Mouse (Mus musculus) midbrain, embryonic 10.5 days (tissue): ENCODE results near the gene Nutf2-ps1. TPM values are rescaled to one million over a fixed set of nuclear protein-coding genes. Genes with fewer than 3 reads are reported as not detected.
"Not testable (repeated sequence)": the region's sequence is repeated elsewhere in the genome, so short reads cannot be mapped to it uniquely, and the experiment has no call there.

Experiments used
- DNase-seq: peaks from one replicate; pipeline ENCODE4 v3.0.0-alpha.2; 2017; ENCODE audit warnings: low spot score
- H3K27ac ChIP-seq: fragments of 300-500 bp; sonication (generic); replicated peaks from 2 replicates; pipeline ENCODE4 v1.5.1; 2016; ENCODE audit warnings: mild to moderate bottlenecking
- H3K27me3 ChIP-seq: fragments of 300-500 bp; sonication (generic); 2 replicates; pipeline ENCODE4 v1.6.1; 2016; ENCODE audit warnings: low read depth, mild to moderate bottlenecking; ENCODE audit not compliant: poor library complexity, severe bottlenecking
- H3K36me3 ChIP-seq: fragments of 300-500 bp; sonication (generic); 2 replicates; pipeline ENCODE4 v1.6.1; 2016; ENCODE audit warnings: mild to moderate bottlenecking, moderate library complexity
- H3K4me1 ChIP-seq: fragments of 300-500 bp; sonication (generic); 2 replicates; pipeline ENCODE4 v1.6.1; 2016
- H3K4me3 ChIP-seq: fragments of 300-500 bp; sonication (generic); 2 replicates; pipeline ENCODE4 v1.5.1; 2016; ENCODE audit warnings: mild to moderate bottlenecking, moderate library complexity
- H3K9me3 ChIP-seq: fragments of 300-500 bp; sonication (generic); replicated peaks from 2 replicates; pipeline ENCODE4 v1.6.1; 2016; ENCODE audit warnings: mild to moderate bottlenecking
- WGBS: fragments of 180-500 bp; shearing (Covaris S2); methylation state at CpG from one replicate; pipeline ENCODE4 v1.1.7; 2016; 5-methylcytosine and 5-hydroxymethylcytosine counted together
- polyA plus RNA-seq: library from polyadenylated mRNA; unstranded; fragments of >200 nt; fragmentation: Nextera tagmentation; extraction: Ambion mirVana; gene quantifications from 2 replicates; pipeline ENCODE4 v1.2.1, GENCODE M21; 2016

The Nutf2-ps1 gene
- 609 and 658 TPM in 2 replicates for polyA plus RNA-seq

GRCm38 (mm10) chr19:53588968-53589367 is at the start of gene Nutf2-ps1:
Nutf2-ps1 (minus strand) TSS chr19:53589068.
- H3K4me3 ChIP-seq, H3K27me3 ChIP-seq, H3K36me3 ChIP-seq, H3K4me1 ChIP-seq, H3K27ac ChIP-seq, DNase-seq: not testable (repeated sequence)
- peaks cover 25% of the 10 kb centered on the region for H3K9me3 ChIP-seq
- WGBS = 96% methylated on average over 7 of the region's 7 CpGs

- Histone ChIP-seq H3K27me3 (no peaks in the 10 kb centered on the region), H3K27ac (no peak overlapping the region), H3K4me1 (no peaks in the 10 kb centered on the region), H3K4me3 (no peak overlapping the region), H3K36me3 (peaks cover 95% of the 10 kb centered on the region), H3K9me3 (no peaks in the 10 kb centered on the region)
- no peak for DNase-seq
- WGBS = 92% methylated on average over 2 of the region's 2 CpGs
These were observed 49.2 kb upstream of the Nutf2-ps1 start for GRCm38 (mm10) chr19:53638041-53638440.

- no peak for DNase-seq
- H3K36me3 ChIP-seq = peaks cover 98% of the 10 kb centered on the region
These were observed 32.8 kb upstream of the Nutf2-ps1 start for GRCm38 (mm10) chr19:53621681-53622080.

DNA sequence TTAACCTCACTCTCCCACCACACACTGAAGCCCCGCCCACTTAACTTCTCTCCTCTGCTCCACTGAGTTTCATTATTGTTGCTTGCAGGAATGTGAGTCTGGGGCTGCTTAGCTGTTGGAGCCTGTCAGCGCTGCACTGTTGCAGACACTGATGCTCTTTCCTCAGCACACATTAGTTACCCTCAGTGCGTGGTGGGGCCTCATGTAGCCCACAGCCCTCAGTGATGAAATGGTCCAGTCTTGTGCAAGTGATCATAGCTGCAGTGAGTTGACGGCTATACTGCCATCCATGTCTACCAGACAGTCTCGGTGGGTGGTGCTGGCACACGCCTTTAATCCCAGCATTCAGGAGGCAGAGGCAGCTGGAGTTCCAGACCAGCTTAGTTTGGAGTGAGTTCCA is 20.1 kb upstream of the Nutf2-ps1 start:
- Histone ChIP-seq H3K27me3 (no peaks in the 10 kb centered on the region), H3K4me1 (peaks cover 5% of the 10 kb centered on the region), H3K9me3 (no peaks in the 10 kb centered on the region), H3K27ac (no peak overlapping the region), H3K36me3 (peaks cover 67% of the 10 kb centered on the region), H3K4me3 (no peak overlapping the region)
- no peak for DNase-seq
- WGBS = 62% methylated on average over 6 of the region's 6 CpGs

More at GRCm38 (mm10) chr19:53621681-53622080, 32.8 kb upstream of the Nutf2-ps1 start:
- Histone ChIP-seq H3K4me3 (no peak overlapping the region), H3K27me3 (no peaks in the 10 kb centered on the region), H3K27ac (no peak overlapping the region), H3K9me3 (no peaks in the 10 kb centered on the region), H3K4me1 (no peaks in the 10 kb centered on the region)
- 95% methylated on average over 13 of the region's 13 CpGs for WGBS

DNA sequence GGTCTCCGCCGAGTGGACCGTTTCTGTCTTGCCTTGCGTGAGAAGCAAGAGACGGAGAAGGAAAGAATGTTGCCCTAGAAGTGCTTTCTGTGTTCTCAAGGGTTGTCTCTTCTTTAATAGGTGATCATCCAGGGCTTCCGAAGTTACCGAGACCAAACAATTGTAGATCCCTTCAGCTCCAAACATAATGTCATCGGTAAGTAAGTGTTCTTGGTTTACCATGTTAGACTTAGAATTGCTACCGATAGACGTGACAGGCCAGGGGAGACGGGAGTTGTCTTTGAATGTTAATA is 12.4 kb upstream of the Nutf2-ps1 start:
- Histone ChIP-seq H3K4me3 (peak overlapping the region; percentile 99), H3K4me1 (peaks cover 17% of the 10 kb centered on the region), H3K27ac (peak overlapping the region; percentile 99), H3K36me3 (peaks cover 39% of the 10 kb centered on the region), H3K27me3 (no peaks in the 10 kb centered on the region), H3K9me3 (0 out of 2 replicates have a peak, but pooled peaks cover 3% of the 10 kb centered on the region)
- no peak for DNase-seq
- WGBS = 23% methylated on average over 11 of the region's 11 CpGs

DNA sequence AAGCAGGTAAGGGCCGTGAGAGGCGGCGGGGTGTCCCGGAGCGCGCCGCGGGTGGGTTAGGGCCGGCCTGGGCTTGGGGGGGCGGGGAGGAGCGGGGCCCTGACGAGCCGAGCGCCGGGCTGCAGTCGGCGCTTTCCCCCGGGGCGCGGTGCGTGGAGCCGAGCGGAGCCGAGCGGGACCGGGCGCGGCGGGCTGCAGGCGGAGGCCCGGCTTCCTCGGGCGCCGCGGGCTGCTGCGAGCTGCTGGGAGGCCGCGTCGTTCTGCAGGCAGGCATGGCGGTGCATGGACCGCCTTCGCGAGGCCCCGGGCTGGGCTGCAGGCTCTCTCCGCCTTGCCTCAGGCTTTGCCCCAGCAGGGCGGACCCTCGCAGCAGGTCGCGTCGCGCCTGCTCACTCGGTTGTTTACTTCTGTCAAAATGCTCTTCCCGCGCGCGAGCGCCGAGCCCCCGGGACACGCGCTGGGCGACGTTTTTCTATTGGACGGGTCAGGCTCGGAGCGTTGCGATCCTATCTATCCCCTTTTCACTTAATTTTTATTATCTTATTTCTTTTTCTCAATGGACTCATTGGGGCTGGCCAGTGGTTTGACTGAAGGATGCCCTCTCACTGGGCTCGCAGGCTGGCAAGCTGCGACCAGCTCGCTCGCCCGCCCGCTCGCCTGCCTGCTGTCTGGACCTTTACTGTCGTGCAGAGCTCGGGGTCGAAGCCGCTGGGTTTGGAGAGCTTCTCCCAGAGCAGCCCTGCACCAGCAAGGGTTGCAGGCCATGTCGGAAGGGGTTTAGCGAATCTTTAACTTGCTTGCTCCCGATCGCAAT is 11.9 kb upstream of the Nutf2-ps1 start:
- peaks cover 17% of the 10 kb centered on the region for H3K4me1 ChIP-seq

GRCm38 (mm10) chr19:53599757-53600539 is 11.1 kb upstream of the Nutf2-ps1 start, which contains the start of gene Smc3:
Smc3 (plus strand) TSS chr19:53600398.
- Histone ChIP-seq H3K27me3 (no peaks in the 10 kb centered on the region), H3K36me3 (peaks cover 26% of the 10 kb centered on the region), H3K4me1 (peaks cover 17% of the 10 kb centered on the region), H3K27ac (peak within 1 kb of the TSS; percentile 99), H3K4me3 (peak within 1 kb of the TSS; percentile 99), H3K9me3 (0 out of 2 replicates have a peak, but pooled peaks cover 3% of the 10 kb centered on the region)
- peak; percentile 99 for DNase-seq
- under 1% methylated on average over 70 of the region's 70 CpGs for WGBS

More for the DNA sequence above, 11.9 kb upstream of the Nutf2-ps1 start:
- Histone ChIP-seq H3K27ac (peak overlapping the region; percentile 99), H3K9me3 (0 out of 2 replicates have a peak, but pooled peaks cover 3% of the 10 kb centered on the region), H3K4me3 (peak overlapping the region; percentile 99), H3K36me3 (peaks cover 33% of the 10 kb centered on the region), H3K27me3 (no peaks in the 10 kb centered on the region)
- peak; percentile 70 for DNase-seq
- under 1% methylated on average over 76 of the region's 82 CpGs for WGBS

DNA sequence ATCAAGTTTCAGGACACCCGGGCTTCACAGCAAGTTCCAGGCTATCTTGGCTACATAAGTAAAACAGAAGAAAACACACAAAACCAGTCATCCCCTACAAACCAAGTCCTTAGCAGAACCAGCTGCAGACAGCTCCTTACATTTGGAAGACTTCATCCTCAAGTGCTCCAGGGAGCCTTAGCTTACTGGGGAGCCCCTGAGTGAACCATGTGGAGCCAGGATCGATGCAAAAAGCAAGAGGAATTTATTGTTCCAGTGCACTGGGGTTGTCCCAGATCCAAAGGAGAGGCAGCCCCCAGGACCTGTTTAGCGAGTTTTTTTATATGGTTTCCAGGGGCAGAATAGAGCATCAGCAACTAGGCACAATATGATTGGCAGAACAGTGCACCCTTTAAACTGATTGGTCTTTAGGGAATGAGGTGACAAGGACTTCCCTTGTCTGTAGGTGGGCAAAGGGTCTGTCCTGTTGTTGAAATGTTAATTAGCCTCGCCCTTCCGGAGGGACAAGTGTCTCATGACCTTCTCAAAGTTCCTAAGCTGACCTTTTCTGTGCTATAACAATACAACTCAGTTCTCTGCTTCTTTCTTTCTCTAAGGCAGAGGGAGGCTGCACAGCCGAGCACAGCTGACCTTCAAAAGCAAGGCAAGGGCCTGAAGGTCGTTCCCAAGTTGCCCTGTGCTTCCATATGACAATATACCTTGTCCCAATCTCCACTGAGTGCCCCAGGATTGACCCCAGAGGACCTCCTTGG is 8.0 kb upstream of the Nutf2-ps1 start:
- Histone ChIP-seq H3K4me1 (peaks cover 9% of the 10 kb centered on the region), H3K36me3 (no peaks in the 10 kb centered on the region), H3K4me3 (no peak overlapping the region), H3K9me3 (0 out of 2 replicates have a peak, but pooled peaks cover 3% of the 10 kb centered on the region), H3K27me3 (no peaks in the 10 kb centered on the region), H3K27ac (no peak overlapping the region)
- no peak for DNase-seq
- 59% methylated on average over 7 of the region's 7 CpGs for WGBS

GRCm38 (mm10) chr19:53587686-53588085 is 1.2 kb downstream of the Nutf2-ps1 start:
- peaks cover 28% of the 10 kb centered on the region for H3K9me3 ChIP-seq
- H3K27me3 ChIP-seq, H3K36me3 ChIP-seq, H3K4me1 ChIP-seq, H3K27ac ChIP-seq, DNase-seq, H3K4me3 ChIP-seq: not testable (repeated sequence)
- 92% methylated on average over 3 of the region's 3 CpGs for WGBS

DNA sequence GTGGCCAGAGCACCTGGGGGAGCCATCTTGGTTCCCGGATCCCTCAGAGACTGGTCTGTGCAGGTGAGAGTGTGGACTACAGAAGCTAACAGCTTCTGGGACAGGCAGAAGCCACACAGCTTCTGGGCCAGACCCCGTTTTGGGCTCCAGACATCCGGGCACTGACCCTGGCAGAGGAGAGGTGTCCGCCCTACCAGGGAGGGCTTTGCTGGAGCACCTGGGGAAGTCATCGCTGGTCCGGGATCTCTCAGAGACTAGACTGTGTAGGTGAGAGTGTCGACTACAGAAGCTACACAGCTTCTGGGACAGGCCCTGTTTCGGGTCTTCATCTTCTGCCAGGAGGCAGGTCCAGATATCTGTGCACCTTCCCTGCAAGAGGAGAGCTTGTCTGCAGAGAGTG is 8.6 kb downstream of the Nutf2-ps1 start:
- not testable (repeated sequence) for H3K27ac ChIP-seq, H3K36me3 ChIP-seq, H3K27me3 ChIP-seq, DNase-seq, H3K4me3 ChIP-seq
- Histone ChIP-seq H3K9me3 (peaks cover 16% of the 10 kb centered on the region), H3K4me1 (peaks cover 20% of the 10 kb centered on the region)
- 91% methylated on average over 8 of the region's 8 CpGs for WGBS

DNA sequence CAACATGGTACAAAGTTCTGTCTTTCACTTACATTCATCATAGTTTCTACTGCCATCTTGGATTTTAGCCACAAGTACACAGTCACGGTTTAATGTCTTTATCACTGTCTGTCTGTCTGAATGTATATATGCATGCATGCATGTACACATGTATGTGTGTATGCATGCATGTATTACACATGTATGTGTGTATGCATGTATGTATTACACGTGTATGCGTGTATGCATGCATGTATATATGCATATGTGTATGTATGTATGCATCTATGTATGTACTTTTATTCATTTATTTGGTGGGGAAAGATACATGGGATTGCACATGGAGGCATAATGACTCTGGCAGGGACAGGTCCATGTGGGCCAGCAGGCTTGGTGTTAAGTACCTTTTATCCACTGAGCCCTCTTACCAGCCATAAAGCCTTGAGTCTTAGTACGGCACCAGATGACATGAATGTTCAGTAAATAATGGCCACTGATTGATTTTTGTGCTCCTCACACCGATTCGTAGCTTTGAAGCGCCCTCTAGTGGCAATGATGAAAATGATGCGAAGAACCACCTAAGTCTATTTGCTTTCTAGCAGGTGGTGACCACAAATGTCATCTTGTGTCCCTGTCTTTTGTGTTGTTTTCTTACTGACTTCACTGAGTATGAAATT is 10.1 kb downstream of the Nutf2-ps1 start:
- WGBS = 16% methylated on average over 8 of the region's 8 CpGs
- Histone ChIP-seq H3K4me3 (no peak overlapping the region), H3K4me1 (peaks cover 25% of the 10 kb centered on the region), H3K36me3 (no peaks in the 10 kb centered on the region), H3K27me3 (no peaks in the 10 kb centered on the region), H3K9me3 (peaks cover under 1% of the 10 kb centered on the region; the same call in 1 of the 2 replicates), H3K27ac (no peak overlapping the region)
- peak; percentile 69 for DNase-seq
